Mouse (Mus musculus) fat pad, adult 2 months (tissue): ENCODE measurements around the gene Vta1.

ENCODE experiments used
- DNase-seq: peaks from one replicate; pipeline ENCODE4 v3.0.0-alpha.2; 2011; ENCODE audit warnings: low read depth, low spot score; ENCODE audit errors: extremely low read depth

Gene Vta1

DNA sequence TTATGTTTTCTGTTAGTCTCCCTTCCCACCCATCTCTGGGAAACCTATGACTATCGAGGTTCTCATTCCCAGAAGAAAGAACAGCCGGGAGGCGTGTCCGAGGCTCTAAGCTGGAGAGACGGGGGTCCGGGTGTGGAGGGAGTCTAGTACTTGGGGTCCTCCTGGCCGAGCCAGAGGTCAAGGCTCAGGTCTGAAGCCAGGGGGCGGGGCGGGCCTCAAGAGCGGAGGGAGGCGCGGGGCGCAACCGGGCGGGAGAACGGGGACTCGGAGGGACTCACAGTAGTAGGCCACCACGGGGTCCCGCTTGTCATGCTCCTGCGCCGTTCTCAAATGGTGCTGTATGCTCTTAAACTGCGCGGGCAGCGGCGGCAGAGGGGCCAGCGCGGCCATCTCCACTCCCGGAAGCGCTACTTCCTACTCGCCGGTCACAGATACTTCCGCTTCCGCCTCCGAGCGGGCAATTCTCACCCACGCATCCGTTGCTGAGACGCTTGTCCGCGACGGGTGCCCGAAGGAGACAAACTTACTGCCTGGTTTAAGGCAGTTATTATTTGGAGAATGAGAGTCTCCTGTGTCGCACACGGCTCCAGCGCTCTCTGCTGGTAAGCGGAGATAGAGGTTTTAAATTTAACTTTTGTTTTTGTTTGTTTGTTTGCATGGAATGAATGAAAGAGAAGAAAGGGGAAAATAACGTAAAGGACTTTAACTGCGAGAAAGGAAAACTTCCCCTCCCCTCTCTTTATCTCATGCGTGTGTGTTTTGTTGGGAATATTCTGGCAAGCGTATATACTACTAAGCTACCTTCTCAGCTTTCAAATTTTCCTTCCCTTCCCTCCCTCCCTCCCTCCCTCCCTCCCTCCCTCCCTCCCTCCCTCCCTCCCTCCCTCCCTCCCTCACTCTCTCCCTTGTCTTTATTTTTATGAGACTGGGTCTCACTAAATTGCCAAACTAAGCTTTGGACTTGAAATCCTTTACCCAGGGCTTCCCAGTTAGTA, at the start of gene Vta1, which contains the start of gene Nmbr:
Vta1 (minus strand) TSS at position 489 of the 995 bp plus-strand sequence.
Nmbr (plus strand) TSS at position 520 of the 995 bp plus-strand sequence.
- peak; percentile 69 for DNase-seq

DNA sequence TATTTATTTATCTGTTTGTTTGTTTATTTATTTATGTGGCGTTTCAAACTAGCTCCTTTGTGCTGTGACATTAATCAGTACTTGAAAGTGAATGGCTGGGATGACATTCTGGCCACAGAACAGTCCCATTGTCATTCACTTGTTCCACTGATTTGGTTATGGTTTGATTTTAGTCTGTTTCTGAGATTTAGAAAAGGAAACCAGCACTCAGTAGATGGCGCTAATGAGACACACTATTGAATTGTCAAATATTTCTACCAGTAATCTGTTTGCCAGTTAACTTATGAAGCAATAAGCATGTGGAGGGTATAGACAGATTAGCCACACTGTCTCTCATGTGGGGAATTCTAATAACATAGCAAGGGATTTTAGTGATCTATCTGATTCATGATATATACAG, 28.9 kb upstream of the Vta1 start:
- no peak for DNase-seq

DNA sequence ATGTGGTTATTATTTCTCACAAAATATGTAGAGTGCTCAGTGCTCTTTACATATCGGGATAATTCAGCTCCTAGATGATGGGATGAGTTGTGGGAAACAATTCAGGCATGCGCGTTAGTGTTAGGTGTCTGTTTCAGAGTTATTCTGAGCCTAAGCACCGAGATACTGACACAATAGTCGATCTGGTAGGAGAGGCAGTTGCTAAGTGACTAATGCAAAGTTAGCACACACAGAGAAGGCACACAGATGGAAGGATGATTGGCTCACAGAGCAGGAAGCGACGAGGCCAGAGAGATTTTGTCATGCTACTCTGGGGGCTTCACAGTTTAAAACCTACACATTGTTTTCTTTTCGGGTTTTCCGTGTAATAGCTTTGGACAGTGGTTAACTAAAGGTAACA, 20.3 kb upstream of the Vta1 start:
- DNase-seq, result no peak

DNA sequence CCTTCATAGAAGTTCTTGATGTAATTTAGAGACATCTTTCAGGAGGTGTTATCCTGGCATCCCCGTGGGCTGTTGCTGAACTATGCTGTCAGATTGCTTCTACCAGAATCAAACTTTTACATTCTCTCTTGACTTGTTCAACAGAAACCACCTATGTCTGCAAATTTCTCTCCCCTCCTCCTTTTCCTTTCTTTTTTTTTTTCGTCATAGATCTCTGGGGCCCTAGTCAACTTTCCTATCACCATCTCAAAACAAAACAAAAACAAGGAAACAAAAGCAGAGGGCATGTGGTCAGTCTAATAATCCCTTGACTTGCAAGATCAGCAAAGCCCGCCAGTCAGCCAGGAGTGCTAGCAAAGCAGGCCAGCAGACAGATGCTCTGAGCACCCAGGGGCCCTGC, 12.8 kb upstream of the Vta1 start, which contains the start of gene Gje1:
Gje1 (minus strand) TSS at position 101 of the 400 bp plus-strand sequence.
- no peak for DNase-seq

DNA sequence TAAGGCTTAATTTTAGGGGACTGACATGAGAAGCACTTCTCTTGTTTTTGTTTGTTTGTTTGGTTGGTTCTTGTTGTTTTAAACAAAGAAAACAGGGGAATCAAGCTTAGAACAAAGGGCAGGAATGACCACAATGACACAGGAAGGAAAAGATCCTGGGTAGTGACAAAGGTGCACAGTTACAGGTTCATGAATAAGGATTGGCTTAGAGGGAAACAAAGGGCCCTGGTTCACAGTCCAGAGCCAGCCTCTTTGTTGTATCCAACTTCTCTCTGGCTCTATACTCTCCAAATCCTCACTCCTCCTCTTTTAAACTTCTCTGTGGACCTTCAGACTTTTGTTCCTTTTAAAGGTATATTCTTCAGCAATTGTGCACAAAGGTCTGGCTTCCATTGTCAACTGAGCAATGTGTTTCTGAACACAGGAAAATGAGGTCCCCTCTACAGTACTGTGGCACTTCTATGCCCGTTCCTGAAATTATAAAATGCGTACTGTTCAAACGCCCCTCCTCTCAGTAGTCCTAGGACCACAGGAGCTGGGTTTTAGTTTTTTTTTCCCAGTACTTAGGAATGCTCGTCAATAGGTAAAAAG, 1.4 kb downstream of the Vta1 start:
- no peak for DNase-seq

DNA sequence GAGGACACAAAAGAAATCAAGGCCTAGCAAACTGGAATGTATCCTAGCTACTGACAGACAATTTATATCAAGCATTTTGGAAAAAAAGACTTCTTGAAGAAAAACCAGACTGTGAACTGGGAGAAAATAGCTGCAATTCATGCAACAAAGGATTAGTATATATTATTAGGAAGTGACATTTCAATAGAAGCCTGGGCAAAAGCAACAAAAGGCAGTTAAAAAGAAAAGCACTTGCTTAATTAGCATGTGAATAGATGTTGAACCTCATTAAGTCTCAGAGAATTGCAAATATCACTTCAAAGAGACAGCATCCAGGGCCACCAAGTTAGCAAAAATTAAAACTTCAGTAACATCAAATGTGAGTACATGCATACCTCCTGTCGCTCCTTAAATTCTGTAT, 2.1 kb downstream of the Vta1 start:
- no peak for DNase-seq

DNA sequence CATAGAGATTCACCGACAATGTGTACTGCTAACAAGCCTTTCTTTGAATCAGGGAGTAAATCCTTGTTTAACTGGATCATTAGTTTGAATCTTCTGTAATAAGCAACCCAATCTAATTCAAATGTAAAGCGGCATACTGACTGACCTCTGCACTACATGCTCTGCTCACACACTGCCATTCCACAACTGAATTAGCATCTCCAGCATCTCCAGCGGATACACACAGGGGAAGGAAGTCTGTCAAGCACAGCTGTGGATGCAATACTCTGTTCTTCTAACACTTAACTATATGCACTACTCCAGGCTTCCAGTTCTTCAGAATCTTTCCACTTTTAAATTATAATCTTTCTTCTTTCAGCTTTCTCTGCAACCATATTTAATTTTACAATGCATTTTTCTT, 15.0 kb downstream of the Vta1 start:
- no peak for DNase-seq

DNA sequence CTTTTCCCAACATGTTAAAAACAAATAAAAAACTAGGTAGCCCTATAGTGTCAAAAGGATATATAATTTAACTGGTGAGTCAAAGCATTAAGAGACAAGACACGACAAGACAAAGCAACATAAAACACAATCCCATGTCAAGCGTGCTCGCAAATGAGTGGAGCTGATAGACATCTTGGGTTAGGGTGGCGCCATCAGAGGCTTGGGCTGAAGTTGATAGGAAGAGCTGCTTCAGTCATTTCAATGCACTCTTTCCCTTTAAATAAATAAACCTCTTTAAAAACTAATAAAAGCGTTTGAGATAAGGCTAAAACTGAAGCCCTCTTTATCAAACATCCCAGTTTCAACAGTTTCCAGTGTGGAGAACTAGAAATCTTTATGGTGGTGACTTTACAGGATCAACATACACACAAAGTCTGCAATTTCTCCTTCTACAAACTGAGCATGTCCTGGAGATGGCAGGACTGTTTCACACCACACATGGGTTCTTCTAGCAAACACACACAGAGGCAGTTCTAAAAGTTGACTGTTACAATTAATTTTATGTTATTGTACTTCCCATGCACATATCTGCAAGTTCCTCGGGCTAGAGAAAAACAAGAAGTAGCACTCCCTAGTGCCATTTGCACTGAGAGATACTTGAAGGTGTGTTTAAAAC, 16.4 kb downstream of the Vta1 start:
- DNase-seq, result no peak

DNA sequence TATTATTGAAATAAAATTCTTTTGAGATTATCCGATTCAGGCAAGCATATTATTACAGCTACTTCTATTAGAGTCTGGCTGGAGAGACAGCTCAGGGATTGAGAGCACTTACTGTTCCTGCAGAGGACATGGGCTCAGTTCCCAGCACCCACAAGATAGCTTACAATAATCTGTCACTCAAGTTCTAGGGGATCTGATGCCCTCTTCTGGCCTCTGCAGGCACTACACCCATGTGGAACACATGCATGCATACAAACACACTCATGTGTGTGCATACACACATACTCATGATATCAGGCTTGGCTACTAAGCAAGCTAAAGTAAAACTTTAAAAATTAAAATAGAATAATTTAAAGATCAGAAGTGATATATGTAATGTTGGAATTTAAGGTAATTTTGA, 19.7 kb downstream of the Vta1 start:
- DNase-seq, result no peak

DNA sequence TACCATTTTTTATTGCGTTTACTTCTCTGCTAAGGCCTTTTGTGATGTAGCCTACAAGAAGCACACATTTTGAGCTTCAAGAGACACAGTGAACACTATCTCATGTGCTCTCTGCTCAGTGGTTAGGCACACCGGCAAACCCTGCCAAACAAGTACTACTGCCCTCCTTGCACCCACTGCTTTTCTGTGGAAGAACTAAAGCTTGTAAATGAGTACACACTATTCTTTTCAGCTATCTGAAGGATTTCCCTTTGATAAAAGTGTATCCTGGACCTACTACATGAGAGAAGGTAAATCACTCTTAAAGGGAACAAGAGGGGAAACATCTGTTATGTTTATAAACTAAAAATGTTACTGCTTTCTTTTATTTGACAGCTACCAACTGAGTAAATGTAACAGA, 39.2 kb downstream of the Vta1 start:
- no peak for DNase-seq

DNA sequence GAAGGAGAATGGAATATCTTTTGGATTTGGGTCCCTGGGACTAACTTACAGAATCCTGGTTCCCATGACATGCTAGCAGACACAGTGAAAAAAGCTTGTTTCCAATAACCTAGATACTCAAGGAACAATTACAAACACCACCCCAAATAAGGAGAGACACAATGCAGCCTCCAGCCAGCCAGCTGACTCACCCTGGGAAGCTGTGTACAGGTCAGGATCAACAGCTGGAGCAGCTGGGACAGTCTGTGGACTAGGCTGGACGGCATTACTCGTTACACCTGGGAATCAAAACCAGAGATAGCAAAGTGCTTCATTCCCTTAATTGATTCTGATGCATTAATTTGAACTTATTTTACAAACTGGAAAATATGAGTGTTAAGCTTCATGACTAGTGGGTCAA, 44.5 kb downstream of the Vta1 start:
- DNase-seq, result no peak

DNA sequence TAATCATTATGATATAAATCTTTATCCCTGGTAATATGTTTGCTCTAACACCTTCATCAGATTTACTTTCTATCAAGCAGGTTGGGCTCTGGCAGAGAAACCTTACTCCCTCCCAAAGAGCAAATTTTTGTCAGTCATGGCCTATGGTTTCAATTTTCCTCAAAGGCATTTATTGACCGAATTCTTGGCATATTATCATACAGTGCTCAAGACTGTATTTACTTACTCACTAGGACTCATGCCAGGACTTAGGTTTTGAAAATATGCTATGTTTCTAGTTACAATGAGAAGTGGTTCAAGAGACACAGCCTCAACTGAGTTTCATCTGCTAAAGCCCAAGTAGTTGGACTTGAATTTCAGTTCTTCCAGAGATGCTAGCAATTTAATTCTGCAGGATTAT, 65.7 kb downstream of the Vta1 start:
- no peak for DNase-seq

DNA sequence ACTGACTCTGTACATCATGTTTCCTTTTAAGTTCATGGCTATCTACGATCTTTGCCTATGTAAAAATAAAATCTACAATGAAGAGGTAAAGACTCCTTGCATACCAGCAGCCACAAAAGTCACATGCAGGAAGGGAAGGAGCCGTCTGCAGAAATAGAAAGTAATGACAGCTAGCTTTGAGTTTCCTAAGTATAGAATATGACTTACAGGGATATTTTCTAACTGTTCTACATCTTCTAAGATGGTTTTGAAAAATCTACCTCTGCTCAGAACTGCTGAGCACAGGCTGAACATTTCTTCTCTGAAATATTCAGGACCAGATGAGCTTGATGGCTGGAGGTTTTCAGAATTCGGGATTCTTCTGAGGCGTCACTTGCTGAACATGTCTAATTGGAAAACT, 66.3 kb downstream of the Vta1 start:
- DNase-seq, result no peak

DNA sequence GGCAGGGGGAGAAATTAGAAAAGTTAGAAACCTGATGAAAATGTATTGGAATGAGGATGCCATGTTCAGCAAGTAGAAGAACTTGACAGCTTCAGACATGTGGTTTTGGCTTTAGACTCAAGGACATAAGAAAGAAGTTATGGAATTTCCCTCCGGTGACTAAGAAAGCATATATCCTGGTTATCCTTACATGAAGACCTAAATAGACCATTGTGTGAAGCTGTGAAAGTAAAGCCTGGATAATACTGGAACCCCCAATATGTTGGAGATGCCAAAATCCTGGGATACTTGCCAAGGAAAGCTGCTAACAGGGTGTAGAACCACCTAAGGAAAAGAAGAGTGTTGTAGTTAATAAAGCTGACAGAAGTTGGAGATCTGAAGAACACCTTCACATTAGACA, 79.7 kb downstream of the Vta1 start:
- peak; percentile 21 for DNase-seq

DNA sequence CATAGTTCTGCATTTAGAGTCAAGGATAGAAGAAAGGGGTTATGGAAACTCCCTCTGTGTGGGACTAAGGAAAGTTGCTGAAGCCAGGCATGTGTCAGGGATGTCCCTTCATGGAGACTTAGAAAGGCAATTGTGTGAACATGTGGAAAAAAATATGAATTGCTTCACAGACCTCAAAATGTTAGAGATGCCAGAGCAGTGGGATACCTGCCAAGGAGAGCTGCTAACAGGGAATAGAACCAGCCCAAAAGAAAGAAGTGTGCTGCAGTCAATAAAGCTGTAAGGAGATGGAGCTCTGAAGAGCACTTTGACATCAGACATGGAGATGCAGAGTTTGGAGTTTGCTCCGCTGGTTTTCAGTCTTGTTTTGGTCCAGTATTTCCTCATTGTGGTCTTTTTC, 86.2 kb downstream of the Vta1 start:
- DNase-seq, result no peak

DNA sequence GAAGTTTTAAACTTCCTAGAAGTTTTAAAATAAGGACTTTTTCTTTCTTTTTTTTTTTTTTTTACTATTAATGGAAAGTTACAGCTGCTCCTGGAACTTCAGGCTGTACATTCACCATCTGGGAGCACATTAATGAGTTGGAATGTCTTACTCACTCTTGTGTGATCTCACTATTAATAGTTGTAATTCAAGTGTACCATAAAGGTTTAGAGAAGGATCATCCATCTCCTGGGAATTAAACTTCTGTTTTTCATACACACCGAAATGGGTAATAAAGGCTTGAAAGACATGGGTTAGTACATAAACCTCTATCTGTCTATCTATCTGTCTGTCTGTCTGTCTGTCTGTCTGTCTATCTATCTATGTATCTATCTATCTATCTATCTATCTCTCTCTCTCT, 87.1 kb downstream of the Vta1 start:
- DNase-seq, result no peak

DNA sequence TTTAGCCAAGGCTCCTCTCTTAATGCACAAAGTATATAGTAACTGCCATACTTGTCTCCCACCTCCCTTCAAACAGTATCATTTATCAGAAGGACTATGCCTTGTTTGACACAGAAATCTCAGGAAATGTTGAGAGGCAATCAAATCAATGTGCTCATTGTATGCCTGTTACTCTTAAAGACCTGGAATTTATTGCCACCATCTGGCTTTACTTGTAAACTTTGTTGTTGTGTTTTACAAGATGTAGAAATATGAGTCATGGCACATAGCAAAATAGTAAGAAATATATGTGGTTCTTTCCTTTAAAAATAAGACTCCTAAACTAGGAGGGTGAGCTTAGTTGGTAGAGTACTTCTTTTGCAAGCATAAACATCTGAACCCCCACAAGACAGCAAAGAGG, 89.9 kb downstream of the Vta1 start:
- DNase-seq, result no peak

DNA sequence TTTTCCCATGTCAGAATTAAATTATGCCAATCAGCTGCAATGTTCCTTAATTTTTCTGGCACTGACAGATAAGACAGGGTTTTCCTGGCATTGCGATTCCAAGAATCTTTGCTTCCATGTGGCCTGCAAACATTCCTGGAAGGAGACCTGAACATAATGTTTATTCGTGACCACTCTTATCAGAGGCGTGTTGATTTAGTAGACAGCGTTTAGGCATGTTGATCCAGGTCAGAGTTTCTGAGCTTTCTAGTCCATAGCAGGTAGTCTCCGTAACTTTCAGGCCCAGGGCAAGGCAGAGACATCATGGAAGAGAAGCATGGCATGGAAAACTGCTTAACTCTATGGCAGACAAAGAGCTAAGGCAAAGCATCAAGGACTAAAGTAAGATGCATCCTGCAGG, 97.8 kb downstream of the Vta1 start:
- no peak for DNase-seq
